Mouse (Mus musculus) small intestine, adult 2 months (tissue): ENCODE data around the gene Pds5a. TPM values are rescaled to one million over a fixed set of nuclear protein-coding genes. Genes with fewer than 3 reads are reported as not detected.

Experiments
- H3K27ac ChIP-seq: fragments of 200-500 bp; 2 replicates; pipeline ENCODE4 v1.5.1; 2012; ENCODE audit warnings: low read depth, low read length, control low read depth, inconsistent platforms; ENCODE audit not compliant: insufficient read depth
- H3K27me3 ChIP-seq: fragments of 200-500 bp; 2 replicates; pipeline ENCODE4 v1.6.1; 2012; ENCODE audit warnings: mild to moderate bottlenecking, moderate library complexity, low read length, inconsistent platforms; ENCODE audit not compliant: control insufficient read depth, insufficient read depth
- H3K36me3 ChIP-seq: fragments of 200-500 bp; 2 replicates; pipeline ENCODE4 v1.6.1; 2012; ENCODE audit warnings: mild to moderate bottlenecking, low read length, control low read depth, inconsistent platforms; ENCODE audit not compliant: control insufficient read depth, insufficient read depth
- H3K4me1 ChIP-seq: fragments of 200-500 bp; 2 replicates; pipeline ENCODE4 v1.6.1; 2012; ENCODE audit warnings: low read length, inconsistent platforms, mixed read lengths; ENCODE audit not compliant: control insufficient read depth, insufficient read depth, insufficient read length
- H3K4me3 ChIP-seq: fragments of 200-500 bp; 2 replicates; pipeline ENCODE4 v1.5.1; 2012; ENCODE audit warnings: low read depth, mild to moderate bottlenecking, control low read depth, inconsistent platforms, low read length, moderate library complexity
- CTCF ChIP-seq: fragments of 200-500 bp; IDR thresholded peaks from 2 replicates; pipeline ENCODE4 v1.5.1; 2012; ENCODE audit warnings: low read depth, mild to moderate bottlenecking, control low read depth, inconsistent platforms, low read length, moderate library complexity, mixed read lengths; ENCODE audit not compliant: insufficient replicate concordance, insufficient read length; ENCODE audit errors: extremely low read depth
- POLR2A ChIP-seq: fragments of 200-500 bp; IDR thresholded peaks from 2 replicates; pipeline ENCODE4 v1.6.1; 2012; ENCODE audit warnings: low read depth, mild to moderate bottlenecking, control low read depth, inconsistent platforms, low read length, moderate library complexity
- WGBS: fragments of 180-500 bp; shearing (Covaris S2); methylation state at CpG from one replicate; pipeline ENCODE4 v1.1.7; 2018; 5-methylcytosine and 5-hydroxymethylcytosine counted together
- polyA plus RNA-seq: library from polyadenylated mRNA; depleted of rRNA; stranded (reverse); fragments of >200 nt; gene quantifications from 2 replicates; pipeline ENCODE4 v1.2.3, GENCODE M21; 2012; rRNA removed

Pds5a gene
- polyA plus RNA-seq, 1 experiment = 5.4 TPM

- Histone ChIP-seq H3K4me3 (no peak overlapping the region), H3K4me1 (no peaks in the 10 kb centered on the region), H3K27me3 (no peaks in the 10 kb centered on the region), H3K36me3 (peaks cover 2% of the 10 kb centered on the region; the same call in 1 of the 2 replicates), H3K27ac (no peak overlapping the region)
- WGBS = 67% methylated on average over 20 of the region's 20 CpGs
- TF ChIP-seq CTCF (no peak), POLR2A (no peak)
Observed at GRCm38 (mm10) chr5:65561125-65561893, 136.8 kb downstream of the Pds5a start.

GRCm38 (mm10) chr5:65557109-65557508, 141.0 kb downstream of the Pds5a start:
- 0 out of 2 replicates have a peak, but pooled peaks cover 1% of the 10 kb centered on the region for H3K36me3 ChIP-seq
- H3K27ac ChIP-seq = no peak overlapping the region
- no peak for TF ChIP-seq CTCF
- H3K4me1 ChIP-seq = no peaks in the 10 kb centered on the region
- no peak overlapping the region for H3K4me3 ChIP-seq
- no peaks in the 10 kb centered on the region for H3K27me3 ChIP-seq

Other genes with a start within 250 kb of the Pds5a start
- gene Gm43552, start 205.4 kb downstream of the Pds5a start, polyA plus RNA-seq = 1.4 TPM in 1 of 2 replicates, not detected in the other
- gene Smim14, start 161.1 kb downstream of the Pds5a start, polyA plus RNA-seq = 53.0 and 72.3 TPM in 2 replicates
- gene Ube2k, start 161.0 kb downstream of the Pds5a start, polyA plus RNA-seq = 5.7 and 13.6 TPM in 2 replicates
- 1.1 and 2.3 TPM in 2 replicates for gene N4bp2, start 65.2 kb upstream of the Pds5a start, polyA plus RNA-seq
- 2.1 and 3.2 TPM in 2 replicates for gene Rhoh, start 162.9 kb upstream of the Pds5a start, polyA plus RNA-seq
- not detected in 2 replicates for gene Chrna9, start 236.6 kb upstream of the Pds5a start, polyA plus RNA-seq